Mouse (Mus musculus) frontal cortex, postnatal 25 days (tissue): ENCODE data around the gene Evx1.
A peak's percentile ranks its signal among the peaks of the same experiment; 100 is the strongest.

ENCODE experiments used
- DNase-seq, 2 experiments: peaks; one replicate each; pipeline ENCODE4 v3.0.0; 2022; ENCODE audit warnings: low spot score in 2 of 2

The Evx1 gene

GRCm38 (mm10) chr6:52313391-52314303 lies at the start of gene Evx1:
TSS of gene Evx1 (plus strand) at chr6:52313498.
- DNase-seq = no peak

- DNase-seq = no peak
Observed at GRCm38 (mm10) chr6:52264106-52264790, 49.0 kb upstream of the Evx1 start.

GRCm38 (mm10) chr6:52265306-52265912 lies 47.9 kb upstream of the Evx1 start:
- DNase-seq = no peak

GRCm38 (mm10) chr6:52265913-52266665 lies 47.2 kb upstream of the Evx1 start:
- DNase-seq = no peak

- DNase-seq = no peak
Observed at GRCm38 (mm10) chr6:52266666-52266985, 46.7 kb upstream of the Evx1 start.

GRCm38 (mm10) chr6:52267221-52267620 lies 46.1 kb upstream of the Evx1 start:
- no peak for DNase-seq

GRCm38 (mm10) chr6:52267691-52268090 lies 45.6 kb upstream of the Evx1 start:
- no peak for DNase-seq

GRCm38 (mm10) chr6:52268341-52268740 lies 45.0 kb upstream of the Evx1 start:
- no peak for DNase-seq

- DNase-seq = no peak
Observed at GRCm38 (mm10) chr6:52268756-52269155, 44.5 kb upstream of the Evx1 start.

GRCm38 (mm10) chr6:52270494-52271480 lies 42.5 kb upstream of the Evx1 start:
- peak in 1 of 2 experiments; percentile 44 for DNase-seq

- DNase-seq = no peak
Observed at GRCm38 (mm10) chr6:52272766-52273655, 40.3 kb upstream of the Evx1 start.

- no peak for DNase-seq
Observed at GRCm38 (mm10) chr6:52273656-52274280, 39.5 kb upstream of the Evx1 start.

GRCm38 (mm10) chr6:52274576-52274975 lies 38.7 kb upstream of the Evx1 start:
- DNase-seq = no peak

GRCm38 (mm10) chr6:52275563-52276280 lies 37.6 kb upstream of the Evx1 start:
- DNase-seq = no peak

- DNase-seq = no peak
Observed at GRCm38 (mm10) chr6:52276382-52276781, 36.9 kb upstream of the Evx1 start.

GRCm38 (mm10) chr6:52276920-52277319 lies 36.4 kb upstream of the Evx1 start:
- no peak for DNase-seq

GRCm38 (mm10) chr6:52281084-52281483 lies 32.2 kb upstream of the Evx1 start:
- no peak for DNase-seq

- no peak for DNase-seq
Observed at GRCm38 (mm10) chr6:52283896-52284295, 29.4 kb upstream of the Evx1 start.

- no peak for DNase-seq
Observed at GRCm38 (mm10) chr6:52290186-52290585, 23.1 kb upstream of the Evx1 start.
